In genomic region chr11:39678521-39678920, GRCm38 (mm10) we compare ENCODE assay signal across 22 mouse cellular contexts.
"Had no signal": no experiment of that assay in that cellular context is flagged by ENCODE, and none has a peak within 500 bp of the region (broad histone marks: within the 10 kb centered on the region; RNA-seq: fewer than 3 reads in every experiment).

No protein-coding gene starts in this region.

- H3K27ac ChIP-seq: heart, embryonic 10.5 days; hindbrain, embryonic 10.5 days; hindbrain, embryonic 12.5 days; hindbrain, embryonic 14.5 days; intestine, embryonic 15.5 days; limb, embryonic 13.5 days; limb, embryonic 15.5 days; liver, embryonic 12.5 days; liver, embryonic 14.5 days had no signal

- H3K4me3 ChIP-seq: heart, embryonic 10.5 days; heart, embryonic 12.5 days; hindbrain, embryonic 10.5 days; hindbrain, embryonic 12.5 days; intestine, embryonic 15.5 days; limb, embryonic 13.5 days; limb, embryonic 15.5 days; liver, embryonic 12.5 days had no signal

- H3K4me1 ChIP-seq: heart, embryonic 10.5 days; heart, embryonic 12.5 days; hindbrain, embryonic 10.5 days; hindbrain, embryonic 12.5 days; intestine, embryonic 15.5 days; limb, embryonic 13.5 days; limb, embryonic 15.5 days; liver, embryonic 12.5 days had no signal

- H3K9ac ChIP-seq: heart, embryonic 12.5 days; hindbrain, embryonic 12.5 days; hindbrain, embryonic 14.5 days; intestine, embryonic 15.5 days; limb, embryonic 13.5 days; limb, embryonic 15.5 days; liver, embryonic 12.5 days; liver, embryonic 14.5 days had no signal

- DNase-seq: gastrocnemius, postnatal 10 days; gastrocnemius, postnatal 25 days; heart, adult 18-20 months; heart, postnatal 10 days; heart, postnatal 4 days; kidney, adult 18-20 months; kidney, adult 8-10 months; kidney, postnatal 10 days; kidney, postnatal 25 days; layer of hippocampus, adult 9-11 months; layer of hippocampus, postnatal 36 days; left cerebral cortex, postnatal 4 days had no signal

- H3K36me3 ChIP-seq: heart, embryonic 10.5 days; heart, embryonic 12.5 days; hindbrain, embryonic 10.5 days; hindbrain, embryonic 12.5 days; intestine, embryonic 15.5 days; limb, embryonic 13.5 days; limb, embryonic 15.5 days; liver, embryonic 12.5 days had no signal

- H3K9me3 ChIP-seq: heart, embryonic 10.5 days; heart, embryonic 12.5 days; hindbrain, embryonic 10.5 days; hindbrain, embryonic 12.5 days; intestine, embryonic 15.5 days; limb, embryonic 13.5 days; limb, embryonic 15.5 days; liver, embryonic 12.5 days had no signal
